Mouse (Mus musculus) megakaryocyte, adult 5-6 weeks (primary cell): ENCODE results near the gene Meis1. TPM values are rescaled to one million over a fixed set of nuclear protein-coding genes. Genes with fewer than 3 reads are reported as not detected.

ENCODE experiments used
- ATAC-seq: 2 replicates; pipeline ENCODE4 v1.8.0; 2016; ENCODE audit warnings: mild to moderate bottlenecking, inconsistent platforms; ENCODE audit not compliant: poor library complexity, severe bottlenecking
- total RNA-seq, 2 experiments: library from RNA; stranded (forward) in 1 of 2; stranded (reverse) in 1 of 2; fragments of 153-499, 151-499 nt in 1 of 2; fragments of 221-1000, 200-1000 nt in 1 of 2; gene quantifications; 2 replicates each; pipeline versions ENCODE4 v1.2.3 to v1.2.4; 2015 to 2017

The Meis1 gene
- total RNA-seq, 2 experiments from 2014 or later = 4.2 to 6.0 TPM

DNA sequence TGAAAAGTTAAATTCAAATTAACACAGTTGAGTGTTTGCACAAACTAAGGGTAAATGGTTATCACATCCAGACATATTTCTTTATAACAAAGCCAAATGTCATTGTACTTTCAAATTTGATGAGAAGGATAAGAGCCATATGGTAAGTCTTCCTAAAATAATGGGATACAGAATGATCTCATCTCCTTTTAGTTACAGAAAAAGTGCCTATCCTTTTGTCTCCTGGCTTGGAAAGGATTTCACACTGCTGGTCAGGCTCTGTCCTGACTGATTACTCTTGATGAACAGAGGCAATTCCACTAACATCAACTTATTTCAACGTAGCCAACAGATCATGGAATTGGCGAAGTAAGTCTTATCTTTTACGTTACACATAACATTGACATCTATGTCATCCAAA is 171.1 kb downstream of the Meis1 start:
- ATAC-seq = no peak

DNA sequence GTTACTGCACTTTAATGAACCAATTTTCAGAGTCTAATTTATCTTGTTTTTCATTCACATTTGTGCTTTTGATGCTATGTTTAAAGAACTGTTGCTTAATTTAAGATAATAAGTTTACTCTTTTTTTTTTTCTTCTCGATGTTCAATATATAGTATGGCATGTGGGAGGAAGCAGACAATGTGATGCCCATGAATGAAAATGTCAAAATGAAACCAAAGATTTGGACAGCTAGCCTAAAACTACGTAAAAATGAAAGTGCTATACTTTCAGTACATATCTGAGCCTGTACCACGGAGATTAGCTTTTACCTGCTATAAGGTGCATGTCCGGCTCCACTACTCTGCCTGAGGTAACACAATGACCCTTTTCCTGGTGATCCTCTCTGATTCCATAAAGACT is 172.3 kb downstream of the Meis1 start:
- no peak for ATAC-seq

DNA sequence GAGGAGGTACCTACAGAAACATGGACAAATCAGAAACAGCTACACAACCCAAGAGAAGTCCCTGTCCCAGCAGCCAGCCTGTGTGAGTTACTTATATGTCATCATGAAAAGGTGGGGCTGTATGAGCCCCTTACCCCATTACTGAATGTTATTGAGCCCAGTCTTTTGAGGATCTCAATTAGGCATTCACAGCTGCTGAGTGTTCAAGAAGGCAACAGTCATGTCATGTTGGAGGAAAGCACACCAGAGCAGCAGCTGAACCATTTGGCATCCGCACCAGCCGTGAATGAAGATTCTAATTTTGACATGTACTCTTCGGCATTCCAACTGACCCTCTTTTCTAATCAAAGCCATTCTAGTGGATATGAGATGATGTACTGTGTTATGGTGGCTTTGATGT is 172.9 kb downstream of the Meis1 start:
- no peak for ATAC-seq

DNA sequence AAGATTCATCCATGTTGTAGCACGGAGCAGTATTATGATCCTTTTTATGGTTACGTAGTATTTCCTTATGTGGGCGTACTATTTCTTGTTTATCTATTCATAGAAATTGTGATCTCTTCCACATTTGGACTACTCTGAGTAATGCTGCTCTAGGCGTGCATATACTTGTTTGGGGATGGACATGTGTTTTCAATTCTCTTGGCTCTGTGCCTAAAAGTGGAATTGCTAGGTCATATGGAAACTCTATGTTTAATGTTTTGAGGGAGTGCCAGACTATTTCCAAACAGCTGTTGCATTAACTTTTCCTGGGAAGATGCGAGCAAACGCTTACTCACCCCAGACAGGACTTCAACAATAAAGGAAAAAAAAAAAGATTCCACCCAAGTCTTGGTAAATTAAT is 173.3 kb downstream of the Meis1 start:
- no peak for ATAC-seq

DNA sequence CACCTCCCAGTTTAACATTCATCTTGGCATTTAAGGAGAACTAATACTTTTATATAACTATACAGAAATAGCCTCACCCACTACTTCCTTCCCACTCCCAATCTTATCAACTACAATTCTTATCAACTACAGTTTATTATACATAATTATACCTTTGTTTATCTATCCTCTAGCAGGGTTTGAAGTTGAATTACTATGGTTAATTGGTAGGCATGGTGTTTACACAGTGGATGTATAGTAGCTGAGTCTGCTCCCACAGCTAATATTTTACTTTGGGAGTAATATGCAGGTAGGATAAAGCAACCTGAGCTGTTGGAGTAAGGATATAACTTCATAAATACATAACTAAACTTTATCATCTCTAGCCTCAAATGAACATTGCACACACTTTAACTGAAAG is 188.7 kb downstream of the Meis1 start:
- no peak for ATAC-seq
